Mouse (Mus musculus): Measurements from ENCODE around the gene Ank2.

DNA sequence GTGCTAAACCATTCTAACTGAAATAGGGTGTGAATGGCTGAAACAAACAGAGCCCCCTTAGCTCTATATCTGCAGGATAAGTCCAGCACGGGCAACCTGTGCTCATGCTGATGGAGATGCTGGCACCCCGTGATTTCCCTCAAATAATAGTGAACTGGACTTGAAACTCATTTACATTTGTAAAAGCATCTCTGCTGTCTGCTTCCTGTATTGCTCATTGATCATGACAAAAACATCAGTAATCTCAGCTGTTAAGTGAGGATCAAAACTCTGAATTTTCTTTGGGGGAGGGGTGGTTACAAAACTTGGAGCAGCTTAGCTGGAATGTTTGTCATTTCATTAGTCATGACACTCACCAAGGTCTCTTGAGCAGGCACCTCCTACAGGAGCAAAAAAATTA is 533.4 kb downstream of the Ank2 start:
- TF ChIP-seq TAL1 (IDR thresholded peaks at IDR 0.05; ENCODE audit: low read length), result no peak
- TF ChIP-seq GATA1 (IDR thresholded peaks at IDR 0.05; ENCODE audit: low read length), result no peak
